Mouse (Mus musculus) ovary, postnatal 14 days (tissue): ENCODE measurements around the gene Grk2.
A peak's percentile ranks its signal among the peaks of the same experiment; 100 is the strongest.

Experiments used
- DNase-seq: peaks from one replicate; pipeline ENCODE4 v3.0.0; 2022; ENCODE audit warnings: low spot score

Grk2 gene

GRCm38 (mm10) chr19:4302936-4303639 lies 2.9 kb downstream of the Grk2 start:
- no peak for DNase-seq

GRCm38 (mm10) chr19:4301735-4302651 lies 4.0 kb downstream of the Grk2 start:
- no peak for DNase-seq

GRCm38 (mm10) chr19:4300852-4301734 lies 4.9 kb downstream of the Grk2 start:
- DNase-seq: no peak

- no peak for DNase-seq
Measured at GRCm38 (mm10) chr19:4300271-4300704, 5.7 kb downstream of the Grk2 start.

- DNase-seq: no peak
Measured at GRCm38 (mm10) chr19:4299574-4300270, 6.3 kb downstream of the Grk2 start.

GRCm38 (mm10) chr19:4299126-4299525 lies 6.9 kb downstream of the Grk2 start:
- DNase-seq: no peak

GRCm38 (mm10) chr19:4298322-4299121 lies 7.5 kb downstream of the Grk2 start:
- DNase-seq: no peak

- no peak for DNase-seq
Measured at GRCm38 (mm10) chr19:4297851-4298250, 8.2 kb downstream of the Grk2 start.

- no peak for DNase-seq
Measured at GRCm38 (mm10) chr19:4296611-4297010, 9.4 kb downstream of the Grk2 start.

- no peak for DNase-seq
Measured at GRCm38 (mm10) chr19:4295391-4295790, 10.6 kb downstream of the Grk2 start.

GRCm38 (mm10) chr19:4294381-4295097 lies 11.5 kb downstream of the Grk2 start:
- DNase-seq: no peak

GRCm38 (mm10) chr19:4291161-4291560 lies 14.9 kb downstream of the Grk2 start:
- no peak for DNase-seq

GRCm38 (mm10) chr19:4290749-4291148 lies 15.3 kb downstream of the Grk2 start:
- no peak for DNase-seq

- no peak for DNase-seq
Measured at GRCm38 (mm10) chr19:4283653-4284052, 22.4 kb downstream of the Grk2 start.

- DNase-seq: peak; percentile 79
Measured at GRCm38 (mm10) chr19:4282898-4283553, 23.0 kb downstream of the Grk2 start, which contains the start of gene Ankrd13d. TSS of gene Ankrd13d (minus strand) at chr19:4283137.

- DNase-seq: no peak
Measured at GRCm38 (mm10) chr19:4280425-4280824, 25.6 kb downstream of the Grk2 start.

- DNase-seq: no peak
Measured at GRCm38 (mm10) chr19:4279487-4279886, 26.5 kb downstream of the Grk2 start.

GRCm38 (mm10) chr19:4270972-4271371 lies 35.0 kb downstream of the Grk2 start:
- DNase-seq: no peak

GRCm38 (mm10) chr19:4270187-4270586 lies 35.8 kb downstream of the Grk2 start:
- no peak for DNase-seq
